Mouse (Mus musculus) midbrain, postnatal 0 days (tissue): ENCODE data around the gene Uqcc2. TPM values are rescaled to one million over a fixed set of nuclear protein-coding genes. Genes with fewer than 3 reads are reported as not detected.

Experiments used
- ATAC-seq: fragments of 200-750 bp; cut with Nextera tagmentation; 2 replicates; pipeline ENCODE4 v1.8.0; 2017; ENCODE audit warnings: moderate number of reproducible peaks, mild to moderate bottlenecking, moderate TSS enrichment, moderate library complexity; ENCODE audit not compliant: low FRiP score
- DNase-seq: peaks from one replicate; pipeline ENCODE4 v3.0.0-alpha.2; 2015; ENCODE audit warnings: low spot score
- H3K27ac ChIP-seq: fragments of 300-500 bp; sonication (generic); 2 replicates; pipeline ENCODE4 v1.5.1; 2014; ENCODE audit warnings: low read depth, mild to moderate bottlenecking, low read length, mixed read lengths
- H3K27me3 ChIP-seq: fragments of 300-500 bp; sonication (generic); 2 replicates; pipeline ENCODE4 v1.6.1; 2014; ENCODE audit warnings: low read length, control low read depth, mixed read lengths; ENCODE audit not compliant: insufficient read depth
- H3K36me3 ChIP-seq: fragments of 300-500 bp; sonication (generic); 2 replicates; pipeline ENCODE4 v1.6.1; 2014; ENCODE audit warnings: low read length, control low read depth, mixed read lengths; ENCODE audit not compliant: insufficient read depth
- H3K4me1 ChIP-seq: fragments of 300-500 bp; sonication (generic); 2 replicates; pipeline ENCODE4 v1.6.1; 2014; ENCODE audit warnings: mild to moderate bottlenecking, control low read depth, antibody characterized with exemption, low read length, mixed read lengths; ENCODE audit not compliant: insufficient read depth
- H3K4me2 ChIP-seq: fragments of 300-500 bp; sonication (generic); 2 replicates; pipeline ENCODE4 v1.6.1; 2014; ENCODE audit warnings: low read depth, mild to moderate bottlenecking, low read length, mixed read lengths; ENCODE audit not compliant: poor library complexity, severe bottlenecking
- H3K4me3 ChIP-seq: fragments of 300-500 bp; sonication (generic); 2 replicates; pipeline ENCODE4 v1.5.1; 2014; ENCODE audit warnings: low read depth, mild to moderate bottlenecking, low read length, moderate library complexity
- H3K9ac ChIP-seq: fragments of 300-500 bp; sonication (generic); replicated peaks from 2 replicates; pipeline ENCODE4 v1.6.1; 2014; ENCODE audit warnings: mild to moderate bottlenecking, low read length, moderate library complexity, mixed read lengths; ENCODE audit not compliant: poor library complexity, severe bottlenecking
- H3K9me3 ChIP-seq: fragments of 300-500 bp; sonication (generic); 2 replicates; pipeline ENCODE4 v1.6.1; 2016; ENCODE audit warnings: low read length, control low read depth
- CTCF ChIP-seq: IDR thresholded peaks from 2 replicates; pipeline ENCODE4 v1.5.1; 2016; ENCODE audit warnings: antibody characterized with exemption, mild to moderate bottlenecking
- WGBS: fragments of 180-500 bp; shearing (Covaris S2); extraction: QIAGEN DNeasy Blood & Tissue Kit; methylation state at CpG from one replicate; pipeline ENCODE4 v1.1.7; 2014; 5-methylcytosine and 5-hydroxymethylcytosine counted together
- polyA plus RNA-seq: library from polyadenylated mRNA; unstranded; fragments of >200 nt; fragmentation: Nextera tagmentation; extraction: Ambion mirVana; gene quantifications from 2 replicates; pipeline ENCODE4 v1.2.1, GENCODE M21; 2015
- total RNA-seq: library from RNA; depleted of rRNA; stranded (reverse); fragments of >200 nt; gene quantifications from 2 replicates; pipeline ENCODE4 v1.2.3, GENCODE M21; 2014

Gene Uqcc2
- total and polyA plus RNA-seq, 2 experiments from 2014 or later: 213 to 453 TPM

- Histone ChIP-seq H3K27ac (no peak overlapping the region), H3K36me3 (no peaks in the 10 kb centered on the region), H3K4me3 (no peak overlapping the region), H3K4me1 (no peaks in the 10 kb centered on the region), H3K4me2 (no peak overlapping the region), H3K9me3 (no peaks in the 10 kb centered on the region), H3K9ac (no peak overlapping the region), H3K27me3 (no peaks in the 10 kb centered on the region)
- no peak for DNase-seq
- ATAC-seq: no peak
- no peak for TF ChIP-seq CTCF
- 83% methylated on average over 7 of the region's 7 CpGs for WGBS
These were observed 25.5 kb upstream of the Uqcc2 start for GRCm38 (mm10) chr17:27159169-27159568.

DNA sequence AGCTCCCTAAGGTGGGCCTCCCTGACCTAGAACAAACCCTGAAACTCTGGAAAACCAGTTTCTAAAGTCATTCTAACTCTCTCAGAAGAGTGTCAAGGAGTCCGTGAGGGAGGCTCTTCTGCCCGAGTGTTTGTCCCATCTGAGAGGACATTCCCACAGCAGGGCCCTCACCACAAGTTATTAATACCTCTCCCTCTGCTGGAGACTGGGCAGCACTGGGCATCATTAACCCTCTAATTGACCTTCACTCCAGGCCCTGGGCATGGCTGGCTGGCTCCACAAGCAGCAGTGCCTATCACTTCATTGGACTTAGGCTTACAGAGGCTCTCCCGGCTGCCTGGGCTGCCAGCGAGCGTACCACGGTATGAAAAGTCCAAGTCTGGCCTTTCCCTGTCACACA lies 24.7 kb upstream of the Uqcc2 start:
- WGBS: 82% methylated on average over 6 of the region's 6 CpGs
- ATAC-seq (no peak), DNase-seq (no peak)
- Histone ChIP-seq H3K4me3 (no peak overlapping the region), H3K4me1 (no peaks in the 10 kb centered on the region), H3K9me3 (no peaks in the 10 kb centered on the region), H3K27ac (no peak overlapping the region), H3K9ac (no peak overlapping the region), H3K4me2 (no peak overlapping the region), H3K36me3 (no peaks in the 10 kb centered on the region), H3K27me3 (no peaks in the 10 kb centered on the region)
- no peak for TF ChIP-seq CTCF

DNA sequence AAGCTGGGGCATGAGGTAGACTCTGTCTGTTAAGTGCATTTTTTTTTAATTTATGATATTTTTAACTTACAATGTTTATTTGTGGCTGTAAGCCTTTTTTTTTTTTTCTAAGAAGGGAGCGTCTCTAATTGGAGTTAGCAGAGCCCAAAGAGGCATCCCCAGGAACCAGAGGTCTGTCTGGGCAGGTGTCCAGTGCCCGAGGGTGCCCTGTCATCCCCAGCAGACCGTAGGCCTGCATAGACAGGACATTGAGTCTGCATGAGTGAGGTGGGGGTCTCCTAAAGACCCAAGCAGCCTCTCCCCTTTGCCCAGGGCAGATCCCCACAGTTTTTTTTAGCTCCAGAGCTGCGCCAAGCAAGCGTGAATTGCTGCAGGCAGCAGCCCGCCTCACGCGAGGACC lies 22.0 kb upstream of the Uqcc2 start:
- H3K9ac ChIP-seq: no peak overlapping the region
- no peak for TF ChIP-seq CTCF
- WGBS: 78% methylated on average over 8 of the region's 8 CpGs

GRCm38 (mm10) chr17:27154881-27155280 lies 21.2 kb upstream of the Uqcc2 start:
- Histone ChIP-seq H3K9me3 (no peaks in the 10 kb centered on the region), H3K27ac (no peak overlapping the region), H3K36me3 (no peaks in the 10 kb centered on the region), H3K4me1 (no peaks in the 10 kb centered on the region), H3K4me2 (no peak overlapping the region), H3K27me3 (no peaks in the 10 kb centered on the region), H3K4me3 (no peak overlapping the region), H3K9ac (no peak overlapping the region)
- ATAC-seq (no peak), DNase-seq (no peak)
- WGBS: 83% methylated on average over 6 of the region's 6 CpGs
- no peak for TF ChIP-seq CTCF

More for the DNA sequence above, 22.0 kb upstream of the Uqcc2 start:
- no peak for DNase-seq
- Histone ChIP-seq H3K27me3 (no peaks in the 10 kb centered on the region), H3K4me2 (no peak overlapping the region), H3K4me3 (no peak overlapping the region), H3K9me3 (no peaks in the 10 kb centered on the region), H3K36me3 (no peaks in the 10 kb centered on the region), H3K4me1 (no peaks in the 10 kb centered on the region), H3K27ac (no peak overlapping the region)
- no peak for ATAC-seq

GRCm38 (mm10) chr17:27154256-27154655 lies 20.5 kb upstream of the Uqcc2 start:
- no peak for TF ChIP-seq CTCF
- no peaks in the 10 kb centered on the region for H3K4me1 ChIP-seq
- no peak overlapping the region for H3K4me2 ChIP-seq
- ATAC-seq (no peak), DNase-seq (peak; percentile 48)
- no peaks in the 10 kb centered on the region for H3K36me3 ChIP-seq
- H3K27me3 ChIP-seq: no peaks in the 10 kb centered on the region
- no peak overlapping the region for H3K27ac ChIP-seq
- no peak overlapping the region for H3K9ac ChIP-seq
- 91% methylated on average over 14 of the region's 14 CpGs for WGBS
- no peaks in the 10 kb centered on the region for H3K9me3 ChIP-seq
- no peak overlapping the region for H3K4me3 ChIP-seq

- no peak overlapping the region for H3K27ac ChIP-seq
- 51% methylated on average over 9 of the region's 9 CpGs for WGBS
- H3K9ac ChIP-seq: no peak overlapping the region
- no peak for ATAC-seq
- TF ChIP-seq CTCF: no peak
- no peak overlapping the region for H3K4me3 ChIP-seq
- no peaks in the 10 kb centered on the region for H3K36me3 ChIP-seq
- no peaks in the 10 kb centered on the region for H3K4me1 ChIP-seq
- no peak overlapping the region for H3K4me2 ChIP-seq
- H3K9me3 ChIP-seq: no peaks in the 10 kb centered on the region
- DNase-seq: no peak
- H3K27me3 ChIP-seq: no peaks in the 10 kb centered on the region
These were observed 20.1 kb upstream of the Uqcc2 start for GRCm38 (mm10) chr17:27153773-27154193.
